Mouse (Mus musculus) urinary bladder, postnatal 36 days (tissue): ENCODE results near the gene Slc5a6.

Experiments
- DNase-seq, 2 experiments: peaks; one replicate each; pipeline ENCODE4 v3.0.0; 2022; ENCODE audit warnings: low spot score in 2 of 2, mixed read lengths in 1 of 2

The Slc5a6 gene

DNA sequence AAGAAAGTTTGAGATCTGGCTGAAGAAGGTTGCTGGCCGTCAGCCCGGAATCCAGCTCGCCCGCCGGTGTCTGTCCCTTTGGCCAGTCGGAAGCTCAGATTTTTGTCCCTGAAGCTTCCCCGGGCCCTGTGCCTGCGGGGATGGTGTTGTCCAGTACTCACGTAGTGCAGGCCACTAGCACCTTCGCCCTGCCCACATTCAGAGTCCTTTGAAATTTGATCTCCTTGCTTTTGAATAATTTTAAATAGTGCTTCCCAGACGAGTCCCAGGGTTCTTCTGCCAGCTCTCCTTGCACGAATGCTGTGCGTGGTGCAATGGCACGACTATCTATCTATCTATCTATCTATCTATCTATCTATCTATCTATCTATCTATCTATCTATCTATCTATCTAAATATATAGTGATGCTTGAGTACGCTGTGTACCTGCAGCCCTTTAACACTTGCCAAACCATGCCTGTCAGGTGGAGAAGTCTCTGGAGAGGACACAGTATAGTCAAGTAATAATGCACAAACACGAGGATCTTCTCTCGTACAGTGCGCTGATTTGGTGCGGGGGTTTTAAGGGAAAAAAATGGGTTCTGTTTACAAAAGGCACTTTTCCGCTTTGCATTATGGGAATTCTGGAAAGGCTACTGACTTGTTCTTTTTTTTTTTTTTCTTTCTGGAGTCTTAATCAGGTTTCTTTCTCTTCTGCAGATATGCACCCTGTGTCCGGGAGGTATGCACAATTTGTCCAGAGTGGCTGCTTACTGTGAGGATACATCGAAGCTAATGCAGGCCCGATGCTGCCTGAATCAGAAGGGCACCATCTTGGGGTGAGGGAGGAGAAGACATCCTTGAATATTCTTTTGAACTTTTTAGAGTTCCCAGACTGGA, at the start of gene Slc5a6:
Gene Slc5a6 (minus strand): TSS at position 162 of the 879 bp plus-strand sequence.
- peak; percentile 19 to 25 for DNase-seq

DNA sequence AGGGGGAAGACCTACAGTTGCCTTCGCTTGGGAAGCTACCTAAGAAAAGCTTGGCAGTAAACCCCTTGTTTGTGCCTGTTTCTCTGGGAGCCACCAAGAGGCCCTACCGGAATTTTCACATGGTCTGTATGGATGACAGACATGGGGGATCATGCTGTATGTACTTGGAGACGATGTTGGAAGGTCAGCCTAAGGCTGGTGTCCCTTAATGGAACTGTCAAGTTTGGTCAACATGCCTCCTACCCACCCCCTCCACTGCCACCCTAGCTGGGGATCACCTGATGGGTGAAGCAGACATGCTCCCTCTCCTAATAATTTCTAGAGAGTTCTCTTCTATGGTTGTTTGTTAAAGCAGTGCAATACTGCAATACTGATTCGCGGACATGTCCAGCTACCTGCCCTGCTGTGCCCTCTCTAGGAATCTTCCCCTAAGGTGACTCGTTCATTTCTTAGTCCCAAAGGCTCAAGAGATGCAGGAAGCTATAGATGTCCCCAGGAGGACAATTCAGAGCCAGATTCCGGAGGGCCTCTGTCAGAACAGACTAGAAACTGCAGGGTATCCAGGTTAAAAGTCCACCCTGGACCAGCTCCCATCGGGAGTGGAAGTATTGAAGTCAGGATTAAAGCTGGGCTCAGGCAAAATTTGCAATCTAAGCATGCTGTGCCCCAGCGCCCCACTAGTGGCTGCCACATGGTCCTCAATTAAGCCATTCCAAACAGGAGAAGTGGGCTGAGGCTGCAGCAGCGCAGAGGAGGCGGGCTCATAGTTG, 47.2 kb upstream of the Slc5a6 start:
- DNase-seq = no peak

DNA sequence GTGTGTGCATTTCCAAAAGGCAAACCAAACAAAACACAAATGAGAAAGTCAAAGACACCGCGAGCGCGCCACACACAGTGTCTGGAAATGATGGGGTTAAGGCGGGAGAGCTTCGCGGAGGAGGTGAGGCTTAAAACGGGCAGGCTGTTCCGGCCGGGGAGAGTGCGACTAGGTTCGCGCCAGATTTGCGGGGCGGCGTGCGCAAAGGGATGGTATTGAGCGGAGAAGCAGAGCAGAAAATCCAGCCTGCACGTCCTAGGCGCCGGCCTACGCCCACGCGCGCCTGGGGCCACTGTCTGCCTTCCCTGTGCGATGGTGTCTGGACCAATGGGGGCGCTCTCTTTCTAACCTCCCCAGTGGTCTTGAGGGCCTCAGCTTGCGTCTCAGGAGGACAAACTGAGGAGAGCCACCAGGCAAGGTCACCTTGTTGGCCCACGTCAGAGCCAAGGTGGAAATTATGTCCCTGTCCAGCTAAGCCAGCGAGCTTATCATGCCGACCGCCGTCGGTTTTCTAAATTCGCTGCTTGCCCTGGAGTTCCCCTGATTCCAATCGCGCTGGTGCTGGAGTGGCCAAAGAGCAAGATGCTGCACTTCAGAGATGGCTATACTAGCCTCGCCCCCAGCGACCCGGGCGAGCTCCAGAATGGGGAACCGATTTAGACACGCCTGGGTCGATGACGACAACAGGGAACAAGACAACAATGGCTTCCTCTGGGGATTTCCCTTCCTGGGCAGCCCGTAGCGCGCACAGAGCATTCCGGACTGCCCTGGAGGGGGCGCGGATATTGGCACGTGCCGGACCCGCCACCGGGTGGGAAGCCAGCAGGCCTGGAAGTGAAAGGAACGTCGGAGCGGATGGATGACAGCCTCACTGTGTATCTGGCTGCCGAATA, 46.3 kb upstream of the Slc5a6 start:
- DNase-seq = peak in 1 of 2 experiments; percentile 31

DNA sequence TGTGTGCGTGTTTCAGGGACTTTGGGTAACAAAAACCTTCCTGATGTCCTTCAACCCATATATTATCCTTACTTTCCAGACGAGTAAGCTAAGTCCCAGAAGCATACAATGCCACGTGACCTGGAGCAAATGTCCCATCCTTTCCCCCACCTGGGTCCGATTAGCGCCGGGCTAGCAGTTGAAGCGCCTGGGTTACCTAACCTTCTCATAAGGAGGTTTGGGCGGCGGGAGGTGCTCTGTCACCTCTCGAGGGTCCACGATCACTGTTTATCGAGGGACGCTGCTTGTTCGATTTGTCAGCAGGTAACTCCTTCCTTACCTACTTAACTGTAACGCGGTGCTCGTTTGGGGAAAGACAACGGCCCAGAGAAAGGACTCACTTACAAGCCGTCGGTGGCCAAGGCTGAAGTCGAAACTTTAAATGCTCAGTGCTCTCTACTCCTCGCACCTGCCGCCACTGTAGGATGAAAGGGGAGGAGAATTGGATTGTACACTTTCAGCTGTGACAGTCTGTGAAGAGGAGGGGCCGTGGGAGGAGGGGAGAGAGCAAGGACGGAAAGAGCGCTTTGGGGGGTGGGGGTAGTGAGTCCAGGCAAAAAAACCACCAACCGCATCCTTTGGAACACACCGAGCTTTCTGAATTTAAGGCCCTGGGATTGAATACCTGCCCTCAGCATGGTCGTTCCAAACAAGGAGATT, 45.5 kb upstream of the Slc5a6 start:
- no peak for DNase-seq

DNA sequence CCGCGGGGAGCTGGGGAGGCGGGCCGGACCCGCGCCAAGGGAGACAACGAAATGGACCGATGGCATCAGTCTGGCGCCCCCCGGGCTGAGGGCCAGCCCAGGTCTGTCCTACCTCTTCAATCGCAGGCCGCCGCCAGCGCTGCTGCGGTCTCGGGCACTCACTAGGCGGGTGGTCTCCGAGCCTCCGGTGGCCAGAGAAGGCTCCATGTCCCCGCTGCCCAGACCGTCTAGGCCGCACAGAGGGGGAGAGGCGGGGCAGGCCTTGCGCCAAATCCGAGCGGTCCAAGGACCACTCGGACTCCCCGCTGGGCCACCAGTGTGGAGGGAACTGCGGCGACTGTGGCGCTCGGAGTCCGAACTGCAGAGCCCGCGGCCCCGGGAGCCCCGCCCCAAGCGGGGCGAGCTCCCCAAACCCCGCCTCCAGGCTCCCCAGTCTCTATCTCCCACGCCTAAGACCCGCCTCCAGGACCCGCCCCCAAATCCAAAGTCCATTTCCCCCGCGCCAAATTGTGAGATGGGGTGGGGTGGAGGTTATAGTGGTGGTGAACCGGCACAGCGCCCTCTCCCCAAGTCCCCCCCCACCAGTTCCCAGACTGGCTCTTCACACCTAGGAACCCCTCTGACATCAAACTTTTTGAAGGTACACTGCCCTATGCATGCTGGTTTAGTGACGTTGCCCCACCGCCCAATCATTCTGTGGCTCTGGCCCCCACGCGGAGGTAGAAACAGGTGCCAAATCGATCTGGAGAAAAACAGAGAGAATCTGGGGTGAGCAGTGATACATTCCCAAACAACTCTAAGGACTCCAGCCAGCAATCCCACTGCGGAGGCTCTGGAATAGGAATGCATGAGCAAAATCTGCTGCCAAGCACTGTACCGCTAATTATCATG, 44.7 kb upstream of the Slc5a6 start:
- DNase-seq = no peak

DNA sequence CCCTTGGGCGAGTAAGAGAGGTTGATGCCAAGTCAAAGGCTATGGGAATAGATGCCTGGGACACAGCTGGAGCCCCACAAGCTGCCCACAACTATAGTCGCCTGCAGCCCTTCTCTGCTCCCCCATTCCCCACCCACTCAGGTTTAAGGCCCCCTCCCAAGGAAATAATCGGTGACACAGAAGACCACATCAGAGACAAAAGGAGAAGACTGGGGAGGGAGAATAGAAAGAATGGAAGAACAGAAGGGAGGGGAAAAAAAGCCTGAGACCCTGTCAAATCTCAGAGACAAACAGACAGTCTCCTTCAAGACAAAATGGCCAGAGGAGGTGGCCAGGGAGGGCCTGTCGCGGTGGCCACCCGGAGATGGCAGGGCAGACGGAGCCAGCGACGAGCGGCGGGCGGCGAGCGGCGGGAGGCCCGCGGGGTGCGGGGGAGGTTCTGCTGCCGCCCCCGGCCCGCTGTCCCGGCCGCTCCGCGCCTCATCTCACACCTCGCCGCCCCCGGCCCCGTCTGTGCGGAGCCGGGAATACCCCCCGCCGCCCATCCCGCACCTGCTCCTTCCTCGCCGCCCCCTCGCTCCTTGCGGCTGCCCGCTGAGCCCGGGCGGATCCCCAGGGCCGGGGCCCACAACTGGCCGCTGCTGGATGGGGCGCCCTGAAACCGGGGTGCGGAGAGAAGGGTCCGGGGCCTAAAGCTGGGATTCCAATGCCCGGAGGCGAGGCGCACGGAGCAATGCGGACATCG, 43.7 kb upstream of the Slc5a6 start:
- DNase-seq = no peak

DNA sequence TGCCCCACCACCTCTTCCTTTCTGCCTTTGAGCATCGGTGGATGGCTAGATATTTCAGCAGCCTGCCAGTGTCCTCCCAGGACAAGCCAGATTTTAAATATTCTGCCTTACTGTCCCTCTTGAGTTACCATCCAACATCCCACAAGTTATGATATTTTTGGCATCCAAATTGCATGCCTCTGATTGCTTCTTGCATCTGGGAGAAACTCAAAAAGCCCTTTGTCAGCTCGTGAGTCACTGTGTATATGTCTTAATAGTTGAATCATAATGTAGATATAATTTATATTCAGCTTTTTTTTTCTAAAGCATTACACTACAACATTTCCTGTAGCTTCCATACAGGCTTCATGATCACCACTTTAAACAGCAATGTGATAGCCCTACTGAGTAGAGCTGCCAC, 38.4 kb upstream of the Slc5a6 start:
- no peak for DNase-seq

DNA sequence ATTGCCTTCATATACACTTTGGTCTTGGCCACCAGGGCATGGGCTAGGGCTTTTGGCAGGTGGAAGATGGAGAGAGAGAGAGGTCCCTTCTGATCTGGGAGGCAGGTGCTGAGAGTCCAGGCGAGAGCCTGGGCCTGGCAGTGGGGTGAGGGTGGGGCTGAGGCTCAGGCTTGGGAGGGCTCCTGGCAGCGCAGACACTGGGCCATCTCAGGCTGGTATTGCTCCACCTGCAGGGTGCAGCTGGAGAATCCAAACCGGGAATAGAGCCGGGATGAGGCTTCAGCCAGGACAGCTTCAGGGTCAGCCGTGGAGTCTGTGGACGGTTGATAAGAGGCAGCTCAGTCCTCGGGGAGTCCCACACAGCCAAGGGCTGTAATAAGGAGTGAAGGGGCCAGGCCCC, 37.9 kb upstream of the Slc5a6 start:
- DNase-seq = no peak

DNA sequence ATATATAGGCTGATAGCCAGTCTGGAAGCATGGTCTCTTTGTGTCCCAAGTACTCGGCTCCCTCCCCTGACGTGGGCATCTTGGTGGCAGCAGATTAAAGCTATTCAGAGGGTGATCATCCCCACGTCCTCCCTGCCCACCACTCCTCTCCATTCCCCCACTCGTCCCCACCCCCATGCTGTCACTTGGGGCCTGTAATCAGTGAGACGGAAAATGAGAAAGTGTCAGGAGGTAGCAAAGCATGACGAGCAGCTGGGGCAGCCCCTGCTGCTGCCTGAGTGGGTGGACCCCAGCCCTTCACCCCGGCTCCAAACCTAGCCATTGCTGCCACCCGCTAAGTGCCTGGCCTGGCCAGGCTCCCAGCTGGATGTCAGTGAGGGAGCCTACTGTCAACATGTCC, 35.2 kb upstream of the Slc5a6 start:
- no peak for DNase-seq

DNA sequence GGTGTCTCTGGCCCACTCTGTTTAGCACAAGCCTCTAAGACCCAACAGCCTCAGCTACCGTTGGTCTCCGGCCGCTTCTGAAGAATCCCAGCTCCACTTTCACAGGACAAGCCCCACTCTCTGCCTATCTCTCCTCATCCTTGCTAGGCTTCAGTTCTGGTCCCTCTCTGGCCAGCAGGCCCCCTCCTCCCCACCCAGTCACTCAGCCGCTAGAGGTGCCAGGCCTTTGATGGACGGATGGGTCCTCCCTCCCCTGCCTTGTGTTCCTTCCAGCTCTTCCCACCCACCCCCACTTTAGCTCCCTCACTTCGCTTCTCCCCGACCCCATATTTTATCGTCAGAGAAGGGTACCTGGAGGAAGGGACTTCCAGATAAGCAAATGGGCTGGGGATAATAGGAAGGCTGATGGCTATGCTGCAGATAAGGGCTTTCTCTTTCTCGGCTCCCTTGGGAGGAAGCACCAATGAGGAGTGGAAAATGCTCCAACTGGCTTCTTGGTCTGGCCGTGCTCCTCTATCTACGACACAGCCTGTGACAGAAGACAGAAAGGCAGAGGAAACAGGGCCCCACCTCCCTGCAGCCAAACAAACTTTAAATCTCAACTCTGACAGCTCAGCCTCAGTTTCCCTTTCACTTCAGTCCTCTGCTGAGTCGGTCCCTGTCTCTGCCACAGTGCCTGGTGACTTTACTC, 34.4 kb upstream of the Slc5a6 start:
- DNase-seq = no peak

DNA sequence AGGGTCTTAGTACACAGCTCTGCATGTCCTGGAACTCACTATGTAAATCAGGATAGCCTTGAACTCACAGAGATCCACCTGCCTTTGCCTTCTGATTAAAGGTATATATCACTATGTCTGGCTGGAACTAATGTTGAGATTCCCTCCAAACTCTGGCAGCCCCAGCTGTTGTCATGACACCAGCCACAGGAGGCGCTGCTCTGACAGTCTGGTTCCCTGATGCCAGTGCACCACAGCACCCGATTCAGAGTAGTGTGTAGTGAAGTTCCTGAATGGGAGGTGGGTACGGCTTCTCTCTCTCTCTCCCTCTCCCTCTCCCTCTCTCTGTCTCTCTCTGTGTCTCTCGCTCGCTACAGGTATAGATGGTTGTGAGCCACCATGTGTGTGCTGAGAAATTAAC, 33.6 kb upstream of the Slc5a6 start:
- peak in 1 of 2 experiments; percentile 55 for DNase-seq

DNA sequence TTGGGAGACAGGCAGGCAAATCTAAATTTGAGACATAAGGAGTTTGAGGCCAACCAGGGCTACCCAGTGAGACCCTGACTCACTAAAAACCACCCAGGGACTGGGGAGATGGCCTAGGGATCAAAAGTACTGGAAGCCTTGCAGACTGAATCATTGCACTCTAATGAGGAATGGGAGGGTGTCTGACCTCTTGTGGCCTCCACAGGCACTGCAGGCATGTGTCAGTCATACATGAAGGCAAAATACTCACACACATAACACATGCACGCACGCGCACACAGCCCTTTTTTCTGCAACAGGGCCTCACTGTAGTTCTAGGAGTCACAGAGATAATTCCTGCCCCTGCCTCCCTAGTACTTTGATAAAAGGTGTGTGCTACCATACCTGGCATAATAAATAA, 32.7 kb upstream of the Slc5a6 start:
- DNase-seq = no peak

DNA sequence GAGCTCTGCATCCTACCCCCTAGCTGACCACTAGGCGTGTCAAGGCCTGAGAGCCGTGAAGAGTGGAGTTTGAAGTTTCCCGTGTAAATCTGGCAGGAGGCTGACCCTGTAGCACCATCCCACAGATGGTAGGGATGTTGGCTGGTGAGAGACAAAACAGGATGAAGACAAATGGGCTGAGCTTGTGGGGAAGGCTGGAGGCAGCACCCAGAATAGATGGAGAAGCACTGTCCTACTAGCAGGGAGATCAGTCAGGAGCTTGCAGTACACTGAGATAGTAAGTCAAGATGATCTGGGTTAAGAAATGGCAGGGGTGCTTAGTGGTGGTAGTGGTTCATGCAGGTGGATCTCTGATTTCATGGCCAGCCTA, 32.1 kb upstream of the Slc5a6 start:
- no peak for DNase-seq

DNA sequence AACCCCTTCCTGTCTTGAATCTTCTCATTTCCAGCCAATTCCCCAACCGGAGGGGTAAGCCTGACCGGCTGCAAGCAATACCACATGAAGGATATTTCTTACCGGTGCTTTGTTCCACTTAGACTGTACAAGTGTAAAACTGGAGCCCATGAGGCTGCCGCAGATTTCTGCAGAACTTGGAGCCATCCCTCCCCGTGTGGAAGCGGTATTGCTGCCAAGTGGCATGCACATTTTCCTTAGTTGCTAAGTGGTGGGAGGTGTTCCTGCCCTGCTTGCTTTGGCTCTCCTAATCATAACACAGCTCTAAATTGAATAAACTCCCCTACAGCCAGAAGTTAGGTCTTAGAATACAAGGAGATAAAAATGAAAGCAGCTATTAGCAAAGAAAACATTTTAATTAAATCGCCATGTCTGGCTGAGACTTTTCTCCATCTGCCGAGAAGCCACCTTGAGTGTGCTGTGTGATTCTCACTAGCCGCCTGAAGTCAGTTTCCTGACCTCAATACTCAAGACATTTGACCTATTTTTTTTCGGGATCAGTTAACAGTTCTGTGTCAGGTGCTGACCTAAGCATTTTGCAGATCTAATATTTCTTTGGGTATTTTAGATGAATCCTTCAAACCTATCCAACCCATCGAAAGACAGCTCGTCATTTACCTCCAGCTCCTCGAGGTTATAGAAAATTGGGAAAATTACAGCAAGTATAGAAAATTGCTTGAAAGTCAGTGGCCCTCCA, 31.5 kb upstream of the Slc5a6 start:
- no peak for DNase-seq

DNA sequence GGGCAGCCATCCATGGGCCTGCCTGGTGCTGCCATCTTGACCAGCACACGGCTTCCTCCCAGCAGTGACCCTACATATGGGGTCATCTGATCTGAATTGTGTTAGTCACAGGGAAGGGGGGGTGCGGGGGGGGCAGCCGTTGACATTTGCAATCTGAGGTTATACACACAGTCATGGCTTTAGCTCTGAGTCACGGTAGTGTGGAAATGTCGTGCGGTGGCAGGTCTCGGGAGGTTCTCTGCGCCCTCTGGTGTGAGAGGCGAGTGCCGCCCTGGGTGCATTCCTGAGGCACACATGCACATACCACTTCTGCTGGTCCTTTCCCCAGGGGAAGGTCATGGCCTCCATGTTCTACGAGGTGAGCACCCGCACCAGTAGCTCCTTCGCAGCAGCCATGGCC, 27.6 kb upstream of the Slc5a6 start:
- no peak for DNase-seq

DNA sequence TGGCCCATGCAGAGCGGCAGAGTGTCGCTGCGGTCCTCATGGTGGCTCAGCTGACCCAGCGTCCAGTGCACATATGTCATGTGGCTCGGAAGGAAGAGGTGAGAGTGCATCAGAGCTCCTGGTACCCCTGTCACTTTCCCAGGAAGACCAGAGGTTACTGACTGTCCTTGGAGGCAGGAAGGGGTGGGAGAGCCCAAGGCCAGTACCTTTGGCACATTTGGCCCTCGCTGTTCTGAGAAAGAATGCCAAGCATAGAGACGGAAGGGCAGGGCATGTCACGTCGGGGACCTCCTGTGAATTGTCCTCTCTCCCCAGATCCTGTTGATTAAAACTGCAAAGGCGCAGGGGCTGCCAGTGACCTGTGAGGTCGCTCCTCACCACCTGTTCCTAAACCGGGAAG, 24.5 kb upstream of the Slc5a6 start:
- no peak for DNase-seq

DNA sequence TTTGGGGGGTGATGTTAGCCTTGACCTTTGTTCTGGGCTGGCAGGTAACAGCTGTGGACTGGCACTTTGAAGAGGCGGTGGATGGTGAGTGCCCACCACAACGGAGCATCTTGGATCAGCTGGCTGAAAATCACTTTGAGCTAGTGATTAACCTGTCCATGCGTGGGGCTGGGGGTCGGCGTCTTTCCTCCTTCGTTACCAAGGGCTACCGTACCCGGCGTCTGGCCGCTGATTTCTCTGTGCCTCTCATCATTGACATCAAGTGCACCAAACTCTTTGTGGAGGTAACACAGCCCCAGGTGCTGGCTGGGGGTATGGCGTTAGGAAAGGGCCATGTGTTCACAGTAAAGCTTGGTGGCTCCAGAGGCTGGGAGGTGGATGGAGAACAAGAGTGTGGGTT, 23.1 kb upstream of the Slc5a6 start:
- no peak for DNase-seq

DNA sequence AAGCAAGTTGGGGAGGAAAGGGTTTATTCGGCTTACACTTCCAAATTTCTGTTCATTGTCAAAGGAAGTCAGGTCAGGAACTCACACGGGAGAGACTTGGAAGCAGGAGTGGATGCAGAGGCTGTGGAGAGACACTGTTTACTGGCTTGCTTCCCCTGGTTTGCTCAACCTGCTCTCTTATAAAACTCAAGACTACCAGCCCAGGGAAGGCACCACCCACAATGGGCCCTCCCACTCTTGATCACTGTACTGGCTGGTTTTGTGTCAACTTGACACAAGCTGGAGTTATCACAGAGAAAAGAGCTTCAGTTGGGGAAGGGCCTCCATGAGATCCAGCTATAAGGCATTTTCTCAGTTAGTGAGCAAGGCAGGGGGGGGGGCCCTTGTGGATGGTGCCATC, 22.3 kb upstream of the Slc5a6 start:
- DNase-seq = no peak
